ENCODE assay signal across 28 mouse cellular contexts in the genomic region with DNA sequence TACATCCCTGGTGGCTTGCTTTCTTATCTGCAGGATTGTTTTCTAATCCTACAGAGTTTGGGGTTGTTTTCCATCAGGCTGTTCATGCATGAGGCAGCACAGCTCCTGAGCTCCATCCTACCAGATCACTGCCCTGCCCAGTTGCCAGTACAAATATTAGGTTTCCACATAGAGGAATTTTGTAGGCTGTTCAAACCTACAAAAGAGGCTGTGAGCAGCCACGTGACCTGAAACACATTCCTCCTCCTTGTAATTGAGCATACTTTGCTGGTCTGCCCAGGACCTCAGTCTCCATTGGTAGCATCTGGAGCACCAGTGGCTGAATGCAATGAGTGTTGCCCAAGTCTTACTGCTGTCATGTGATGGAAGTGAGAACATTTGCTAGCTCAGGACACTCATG. TPM values are rescaled to one million over a fixed set of nuclear protein-coding genes. Genes with fewer than 3 reads are reported as not detected.
DNase-seq lines count a peak whose midpoint lies in the region; ATAC-seq and TF ChIP-seq lines count a peak whose summit lies in the region.
"Had no signal": no experiment of that assay in that cellular context is flagged by ENCODE, and none has a peak within 500 bp of the region (broad histone marks: within the 10 kb centered on the region; RNA-seq: fewer than 3 reads in every experiment).

No protein-coding gene starts in this region.

- peaks cover 11% of the 10 kb centered on the region; the same call in 1 of the 2 replicates for H3K4me1 ChIP-seq in limb, embryonic 14.5 days (ENCODE audit: control insufficient read depth, insufficient read depth, low read length)
- peaks cover 25% of the 10 kb centered on the region for H3K4me1 ChIP-seq in limb, embryonic 10.5 days
- peaks cover 11% of the 10 kb centered on the region; the same call in 1 of the 2 replicates for H3K4me1 ChIP-seq in limb, embryonic 15.5 days
- H3K4me1 ChIP-seq in lung, postnatal 0 days (ENCODE audit: insufficient read depth, low read depth, low read length), result no peaks in the 10 kb centered on the region; the same call in 1 of the 2 replicates
- H3K4me1 ChIP-seq in stomach, embryonic 14.5 days (ENCODE audit: control insufficient read depth, insufficient read depth, low read length), result peaks cover 3% of the 10 kb centered on the region; the same call in 1 of the 2 replicates
- H3K4me1 ChIP-seq in intestine, postnatal 0 days (replicated peaks; ENCODE audit: control insufficient read depth, insufficient read depth, low read length), result no peaks in the 10 kb centered on the region; the same call in 1 of the 2 replicates
- H3K4me1 ChIP-seq: midbrain, embryonic 15.5 days; neural tube, embryonic 12.5 days; stomach, embryonic 15.5 days had no signal

- DNase-seq in limb, embryonic 14.5 days (ENCODE audit: low spot score), result no peak
- DNase-seq in limb, embryonic 10.5 days (ENCODE audit: low spot score), result no peak
- peak; percentile 88 for DNase-seq in lung, postnatal 0 days (ENCODE audit: low spot score)
- no peak for DNase-seq in embryo, embryonic 11 days
- DNase-seq: adrenal gland, adult 8-10 months; B cell, adult 2 months; cerebellum, adult 2 months; cerebellum, postnatal 25 days; heart, postnatal 14 days; kidney, adult 18-20 months; kidney, postnatal 36 days; right cerebral cortex, postnatal 4 days; thymus, adult 18-20 months; thymus, postnatal 36 days had no signal

- WGBS in limb, embryonic 14.5 days, result 31% methylated on average over 1 of the region's 1 CpGs
- WGBS in limb, embryonic 10.5 days, result 79% methylated on average over 1 of the region's 1 CpGs
- WGBS in limb, embryonic 15.5 days, result 55% methylated on average over 1 of the region's 1 CpGs
- WGBS in lung, postnatal 0 days, result 49% methylated on average over 1 of the region's 1 CpGs
- WGBS in stomach, embryonic 14.5 days, result 76% methylated on average over 1 of the region's 1 CpGs
- 48% methylated on average over 1 of the region's 1 CpGs for WGBS in intestine, postnatal 0 days

- peaks cover 3% of the 10 kb centered on the region; the same call in 1 of the 2 replicates for H3K36me3 ChIP-seq in limb, embryonic 14.5 days (ENCODE audit: control insufficient read depth, insufficient read depth, low read length)
- H3K36me3 ChIP-seq in limb, embryonic 10.5 days, result peaks cover 55% of the 10 kb centered on the region
- 0 out of 2 replicates have a peak, but pooled peaks cover 6% of the 10 kb centered on the region for H3K36me3 ChIP-seq in limb, embryonic 15.5 days
- H3K36me3 ChIP-seq in lung, postnatal 0 days (ENCODE audit: insufficient read depth, low read length), result no peaks in the 10 kb centered on the region
- H3K36me3 ChIP-seq in stomach, embryonic 14.5 days (ENCODE audit: control insufficient read depth, insufficient read depth, low read length), result no peaks in the 10 kb centered on the region
- H3K36me3 ChIP-seq in intestine, postnatal 0 days (ENCODE audit: control insufficient read depth, insufficient read depth), result peaks cover 7% of the 10 kb centered on the region
- H3K36me3 ChIP-seq: G1E; heart, embryonic 10.5 days; midbrain, embryonic 15.5 days; neural tube, embryonic 12.5 days; stomach, embryonic 15.5 days had no signal

- H3K9me3 ChIP-seq in limb, embryonic 14.5 days (ENCODE audit: control insufficient read depth, low read length), result no peaks in the 10 kb centered on the region
- no peaks in the 10 kb centered on the region for H3K9me3 ChIP-seq in limb, embryonic 10.5 days (replicated peaks)
- H3K9me3 ChIP-seq in limb, embryonic 15.5 days, result no peaks in the 10 kb centered on the region
- H3K9me3 ChIP-seq in lung, postnatal 0 days (ENCODE audit: low read length), result no peaks in the 10 kb centered on the region
- H3K9me3 ChIP-seq in stomach, embryonic 14.5 days (ENCODE audit: control insufficient read depth, low read depth, low read length), result no peaks in the 10 kb centered on the region
- H3K9me3 ChIP-seq in intestine, postnatal 0 days (ENCODE audit: control insufficient read depth), result no peaks in the 10 kb centered on the region
- H3K9me3 ChIP-seq: embryonic facial prominence, embryonic 13.5 days; heart, embryonic 10.5 days; limb, embryonic 13.5 days; midbrain, embryonic 15.5 days; neural tube, embryonic 12.5 days; stomach, embryonic 15.5 days had no signal

- H3K27me3 ChIP-seq in limb, embryonic 14.5 days (ENCODE audit: control insufficient read depth, insufficient read depth, low read length), result no peaks in the 10 kb centered on the region
- H3K27me3 ChIP-seq in limb, embryonic 10.5 days (ENCODE audit: low read depth, poor library complexity, severe bottlenecking), result no peaks in the 10 kb centered on the region
- H3K27me3 ChIP-seq in limb, embryonic 15.5 days, result no peaks in the 10 kb centered on the region
- H3K27me3 ChIP-seq in lung, postnatal 0 days (replicated peaks; ENCODE audit: insufficient read depth, low read length), result no peaks in the 10 kb centered on the region
- H3K27me3 ChIP-seq in stomach, embryonic 14.5 days (ENCODE audit: control insufficient read depth, insufficient read depth, low read length), result no peaks in the 10 kb centered on the region
- H3K27me3 ChIP-seq in intestine, postnatal 0 days (replicated peaks; ENCODE audit: control insufficient read depth, insufficient read depth, low read length), result no peaks in the 10 kb centered on the region
- H3K27me3 ChIP-seq: CH12.LX; embryonic facial prominence, embryonic 13.5 days; limb, embryonic 13.5 days; midbrain, embryonic 15.5 days; stomach, embryonic 15.5 days had no signal

- H3K4me3 ChIP-seq in limb, embryonic 14.5 days (replicated peaks; ENCODE audit: low read length), result no peak overlapping the region
- no peak overlapping the region for H3K4me3 ChIP-seq in limb, embryonic 10.5 days
- H3K4me3 ChIP-seq in limb, embryonic 15.5 days, result no peak overlapping the region
- H3K4me3 ChIP-seq in lung, postnatal 0 days (ENCODE audit: low read depth, low read length), result no peak overlapping the region
- H3K4me3 ChIP-seq in stomach, embryonic 14.5 days (ENCODE audit: low read depth, low read length), result no peak overlapping the region
- no peak overlapping the region for H3K4me3 ChIP-seq in intestine, postnatal 0 days (ENCODE audit: low read depth, low read length)
- H3K4me3 ChIP-seq: embryonic facial prominence, embryonic 13.5 days; erythroblast, embryonic 14.5 days; heart, embryonic 10.5 days; limb, embryonic 13.5 days; midbrain, embryonic 15.5 days; neural tube, embryonic 12.5 days; stomach, embryonic 15.5 days had no signal

- TF ChIP-seq POLR2A in limb, embryonic 14.5 days (IDR thresholded peaks at IDR 0.05; ENCODE audit: borderline replicate concordance, extremely low read depth, insufficient read depth, insufficient read length), result no peak

- no peak overlapping the region for H3K27ac ChIP-seq in limb, embryonic 14.5 days (replicated peaks; ENCODE audit: low read depth, low read length)
- no peak overlapping the region for H3K27ac ChIP-seq in limb, embryonic 10.5 days
- H3K27ac ChIP-seq in limb, embryonic 15.5 days, result 0 out of 2 replicates have a peak overlapping the region, but pooled peaks have one; percentile 27
- H3K27ac ChIP-seq in lung, postnatal 0 days (ENCODE audit: low read length), result peak overlapping the region; percentile 59
- H3K27ac ChIP-seq in stomach, embryonic 14.5 days (ENCODE audit: low read length), result no peak overlapping the region
- H3K27ac ChIP-seq in intestine, postnatal 0 days (ENCODE audit: low read depth, low read length), result no peak overlapping the region
- H3K27ac ChIP-seq: embryonic facial prominence, embryonic 13.5 days; heart, embryonic 10.5 days; limb, embryonic 13.5 days; macrophage; midbrain, embryonic 15.5 days; neural tube, embryonic 12.5 days; stomach, embryonic 15.5 days had no signal

- ATAC-seq in limb, embryonic 14.5 days (ENCODE audit: low FRiP score, low read depth), result peak; percentile 39; the same call in 1 of the 2 replicates
- no peak for ATAC-seq in limb, embryonic 15.5 days (ENCODE audit: insufficient number of reproducible peaks, low FRiP score, low TSS enrichment, low read depth)
- ATAC-seq in lung, postnatal 0 days, result peak; percentile 94
- peak; percentile 39; the same call in 1 of the 2 replicates for ATAC-seq in stomach, embryonic 14.5 days (ENCODE audit: insufficient number of reproducible peaks, insufficient read depth, low FRiP score, low read depth)
- no peak for ATAC-seq in intestine, postnatal 0 days
- ATAC-seq: forebrain, embryonic 14.5 days; midbrain, embryonic 15.5 days had no signal

- no peak for TF ChIP-seq CTCF in lung, postnatal 0 days (IDR thresholded peaks at IDR 0.05)
- no peak for TF ChIP-seq CTCF in intestine, postnatal 0 days (IDR thresholded peaks at IDR 0.05; ENCODE audit: low read depth)

- TF ChIP-seq EP300 in lung, postnatal 0 days (IDR thresholded peaks at IDR 0.05), result peak; percentile 78

- no peak overlapping the region for H3K9ac ChIP-seq in limb, embryonic 14.5 days (ENCODE audit: low read depth, low read length, severe bottlenecking)
- H3K9ac ChIP-seq in limb, embryonic 15.5 days, result no peak overlapping the region
- H3K9ac ChIP-seq in lung, postnatal 0 days (replicated peaks; ENCODE audit: low read depth), result no peak overlapping the region
- no peak overlapping the region for H3K9ac ChIP-seq in stomach, embryonic 14.5 days (replicated peaks; ENCODE audit: low read depth, low read length)
- no peak overlapping the region for H3K9ac ChIP-seq in intestine, postnatal 0 days (ENCODE audit: low read depth, low read length)
- H3K9ac ChIP-seq: embryonic facial prominence, embryonic 13.5 days; limb, embryonic 13.5 days; midbrain, embryonic 15.5 days; neural tube, embryonic 12.5 days; stomach, embryonic 15.5 days had no signal

- H3K4me2 ChIP-seq in limb, embryonic 14.5 days (replicated peaks; ENCODE audit: low read depth, low read length, severe bottlenecking), result no peak overlapping the region
- no peak overlapping the region for H3K4me2 ChIP-seq in limb, embryonic 15.5 days
- H3K4me2 ChIP-seq in lung, postnatal 0 days (replicated peaks; ENCODE audit: low read depth, low read length), result no peak overlapping the region
- H3K4me2 ChIP-seq in stomach, embryonic 14.5 days (replicated peaks; ENCODE audit: low read depth, low read length), result no peak overlapping the region
- H3K4me2 ChIP-seq in intestine, postnatal 0 days (replicated peaks; ENCODE audit: low read depth), result no peak overlapping the region
- H3K4me2 ChIP-seq: embryonic facial prominence, embryonic 13.5 days; limb, embryonic 13.5 days; midbrain, embryonic 15.5 days; neural tube, embryonic 12.5 days; stomach, embryonic 15.5 days had no signal

RNA-seq across cellular contexts. Expression of a gene that starts 57.9 kb away (rescaled TPM):
- polyA plus RNA-seq in limb, embryonic 14.5 days (2012; rRNA removed), result 0.14 and 0.33 TPM in 2 replicates
- 0.23 and 0.32 TPM in 2 replicates for polyA plus RNA-seq in limb, embryonic 14.5 days (2014; fragmentation: Nextera tagmentation; extraction: Ambion mirVana)
- polyA plus RNA-seq in limb, embryonic 10.5 days (2016; fragmentation: Nextera tagmentation; extraction: Ambion mirVana), result 0.23 and 0.30 TPM in 2 replicates
- 0.42 and 0.46 TPM in 2 replicates for polyA plus RNA-seq in limb, embryonic 15.5 days (2015; fragmentation: Nextera tagmentation; extraction: Ambion mirVana)
- 0.07 and 0.12 TPM in 2 replicates for polyA plus RNA-seq in lung, postnatal 0 days (2015; fragmentation: Nextera tagmentation; extraction: Ambion mirVana)
- 0.12 and 0.14 TPM in 2 replicates for polyA plus RNA-seq in stomach, embryonic 14.5 days (2014; fragmentation: Nextera tagmentation; extraction: Ambion mirVana)
- 0.13 TPM in 1 of 2 replicates, not detected in the other for polyA plus RNA-seq in intestine, postnatal 0 days (2015; fragmentation: Nextera tagmentation; extraction: Ambion mirVana)
- polyA plus RNA-seq: erythroblast, embryonic 14.5 days; forebrain, embryonic 14.5 days; G1E; macrophage had no signal

Comparison
In these comparisons a context has a peak if more than half of its experiments do, and no peak if none do; other contexts are left out.
1. ATAC-seq: peak in limb, embryonic 14.5 days (single experiment), lung, postnatal 0 days (single experiment) and stomach, embryonic 14.5 days (single experiment); none in limb, embryonic 15.5 days (single experiment) and intestine, postnatal 0 days (single experiment).
2. H3K27ac ChIP-seq: peak in limb, embryonic 15.5 days (single experiment) and lung, postnatal 0 days (single experiment); none in limb, embryonic 14.5 days (single experiment), limb, embryonic 10.5 days (single experiment), stomach, embryonic 14.5 days (single experiment) and intestine, postnatal 0 days (single experiment).